8 mouse cellular contexts compared by ENCODE assay signal in the genomic region with DNA sequence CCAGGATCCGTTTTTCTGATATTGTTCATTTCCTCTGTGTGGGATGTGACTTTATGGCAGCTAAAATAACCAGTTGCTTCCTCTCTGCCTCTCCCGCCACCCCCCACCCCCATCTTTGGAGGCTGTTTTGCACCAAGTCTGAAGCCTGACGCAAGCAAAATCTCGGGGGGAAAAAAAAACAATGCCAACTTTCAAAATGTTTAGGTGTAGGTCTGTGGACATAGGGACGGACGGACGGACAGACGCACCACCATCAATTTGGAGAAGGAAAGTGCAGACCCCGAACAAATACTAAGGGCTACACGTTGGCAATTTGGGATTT. TPM values are rescaled to one million over a fixed set of nuclear protein-coding genes. Genes with fewer than 3 reads are reported as not detected.
A peak's percentile ranks its signal among the peaks of the same experiment; 100 is the strongest.
DNase-seq lines count a peak whose midpoint lies in the region; ATAC-seq and TF ChIP-seq lines count a peak whose summit lies in the region.

No protein-coding gene starts in this region.

- ATAC-seq in intestine, postnatal 0 days = no peak
- ATAC-seq in neural tube, embryonic 13.5 days (ENCODE audit: low read depth) = no peak
- ATAC-seq in frontal cortex, adult (ENCODE audit: low TSS enrichment) = no peak

- no peaks in the 10 kb centered on the region for H3K36me3 ChIP-seq in intestine, postnatal 0 days (ENCODE audit: control insufficient read depth, insufficient read depth)
- no peaks in the 10 kb centered on the region for H3K36me3 ChIP-seq in neural tube, embryonic 13.5 days

- 0 out of 2 replicates have a peak, but pooled peaks cover 4% of the 10 kb centered on the region for H3K4me1 ChIP-seq in intestine, postnatal 0 days (replicated peaks; ENCODE audit: control insufficient read depth, insufficient read depth, low read length)
- H3K4me1 ChIP-seq in neural tube, embryonic 13.5 days (replicated peaks) = peaks cover 15% of the 10 kb centered on the region

- H3K9ac ChIP-seq in intestine, postnatal 0 days (ENCODE audit: low read depth, low read length) = no peak overlapping the region
- H3K9ac ChIP-seq in neural tube, embryonic 13.5 days = 0 out of 2 replicates have a peak overlapping the region, but pooled peaks have one; percentile 34

- H3K4me3 ChIP-seq in left cerebral cortex, adult 2 months = peak overlapping the region; percentile 2; the same call in 1 of the 2 replicates
- H3K4me3 ChIP-seq in intestine, postnatal 0 days (ENCODE audit: low read depth, low read length) = peak overlapping the region; percentile 60
- no peak overlapping the region for H3K4me3 ChIP-seq in neural tube, embryonic 13.5 days

- H3K4me2 ChIP-seq in intestine, postnatal 0 days (replicated peaks; ENCODE audit: low read depth) = 0 out of 2 replicates have a peak overlapping the region, but pooled peaks have one; percentile 30
- H3K4me2 ChIP-seq in neural tube, embryonic 13.5 days = peak overlapping the region; percentile 13; the same call in 1 of the 2 replicates

- no peak for TF ChIP-seq CTCF in left cerebral cortex, adult 2 months (IDR thresholded peaks at IDR 0.05)
- TF ChIP-seq CTCF in intestine, postnatal 0 days (IDR thresholded peaks at IDR 0.05; ENCODE audit: low read depth) = no peak

- 15% methylated on average over 10 of the region's 10 CpGs for WGBS in intestine, postnatal 0 days
- WGBS in neural tube, embryonic 13.5 days = 6% methylated on average over 10 of the region's 10 CpGs

- intact Hi-C loops in left cerebral cortex, adult 2 months (cut with DNase I) = loop anchor here (5.0 kb wide), 1 partner anchor 71 kb away; no protein-coding TSS in a partner anchor

- no peaks in the 10 kb centered on the region for H3K9me3 ChIP-seq in intestine, postnatal 0 days (ENCODE audit: control insufficient read depth)
- no peaks in the 10 kb centered on the region for H3K9me3 ChIP-seq in neural tube, embryonic 13.5 days

- no peak overlapping the region for H3K27ac ChIP-seq in left cerebral cortex, adult 2 months
- no peak overlapping the region for H3K27ac ChIP-seq in intestine, postnatal 0 days (ENCODE audit: low read depth, low read length)
- H3K27ac ChIP-seq in neural tube, embryonic 13.5 days (replicated peaks) = no peak overlapping the region

- H3K27me3 ChIP-seq in intestine, postnatal 0 days (replicated peaks; ENCODE audit: control insufficient read depth, insufficient read depth, low read length) = peaks cover 90% of the 10 kb centered on the region
- peaks cover 99% of the 10 kb centered on the region for H3K27me3 ChIP-seq in neural tube, embryonic 13.5 days

- peak; percentile 52 for DNase-seq in embryo, embryonic 10.5 days (ENCODE audit: low spot score)
- no peak for DNase-seq in embryo, embryonic 10 days (ENCODE audit: low spot score)
- no peak for DNase-seq in left cerebral cortex, adult 2 months (ENCODE audit: extremely low spot score in 1 of 2, low spot score in 2 of 2)
- no peak for DNase-seq in left cerebral cortex, adult 8-10 months (ENCODE audit: low spot score in 2 of 2)
- no peak for DNase-seq in cerebellum, adult 8-10 months

RNA-seq across cellular contexts. Expression of a gene that starts 1.2 kb away (rescaled TPM):
- 1 to 10 TPM; 1.2 to 1.7 TPM for total RNA-seq in left cerebral cortex, adult 2 months (2021)
- total RNA-seq in left cerebral cortex, adult 8-10 months (2022) = 1 to 10 TPM; 1.8 to 5.5 (median 3.4) TPM
- polyA plus RNA-seq in intestine, postnatal 0 days (2015; fragmentation: Nextera tagmentation; extraction: Ambion mirVana) = 4.1 and 5.3 TPM in 2 replicates
- 6.6 and 8.3 TPM in 2 replicates for polyA plus RNA-seq in neural tube, embryonic 13.5 days (2015; fragmentation: Nextera tagmentation; extraction: Ambion mirVana)

RNA-seq across cellular contexts. Expression of a gene that starts 59.6 kb away (rescaled TPM):
- under 1 TPM; 0.63 to 0.79 TPM for total RNA-seq in left cerebral cortex, adult 2 months (2021)
- total RNA-seq in left cerebral cortex, adult 8-10 months (2022) = under 1 TPM; 0.53 to 0.89 (median 0.58) TPM
- 8.3 and 8.9 TPM in 2 replicates for polyA plus RNA-seq in intestine, postnatal 0 days (2015; fragmentation: Nextera tagmentation; extraction: Ambion mirVana)
- polyA plus RNA-seq in neural tube, embryonic 13.5 days (2015; fragmentation: Nextera tagmentation; extraction: Ambion mirVana) = 10.2 and 14.3 TPM in 2 replicates
